Mouse (Mus musculus) small intestine, adult 2 months (tissue): Measurements from ENCODE around the gene Plxdc1.

ENCODE experiments used
- CTCF ChIP-seq: fragments of 200-500 bp; IDR thresholded peaks from 2 replicates; pipeline ENCODE4 v1.5.1; 2012; ENCODE audit warnings: low read depth, mild to moderate bottlenecking, control low read depth, inconsistent platforms, low read length, moderate library complexity, mixed read lengths; ENCODE audit not compliant: insufficient replicate concordance, insufficient read length; ENCODE audit errors: extremely low read depth
- POLR2A ChIP-seq: fragments of 200-500 bp; IDR thresholded peaks from 2 replicates; pipeline ENCODE4 v1.6.1; 2012; ENCODE audit warnings: low read depth, mild to moderate bottlenecking, control low read depth, inconsistent platforms, low read length, moderate library complexity

- no peak for TF ChIP-seq CTCF
- no peak for TF ChIP-seq POLR2A
These were observed 30.9 kb downstream of the Plxdc1 start for GRCm38 (mm10) chr11:97955146-97955902.
